Mouse (Mus musculus): ENCODE data around the gene Srebf1.

Gene Srebf1

GRCm38 (mm10) chr11:60208201-60208600, 14.2 kb downstream of the Srebf1 start:
- DNase-seq (ENCODE audit: extremely low spot score, low spot score): no peak

- no peak for DNase-seq (ENCODE audit: extremely low spot score, low spot score)
These were observed 16.2 kb downstream of the Srebf1 start for GRCm38 (mm10) chr11:60206207-60206606.

DNA sequence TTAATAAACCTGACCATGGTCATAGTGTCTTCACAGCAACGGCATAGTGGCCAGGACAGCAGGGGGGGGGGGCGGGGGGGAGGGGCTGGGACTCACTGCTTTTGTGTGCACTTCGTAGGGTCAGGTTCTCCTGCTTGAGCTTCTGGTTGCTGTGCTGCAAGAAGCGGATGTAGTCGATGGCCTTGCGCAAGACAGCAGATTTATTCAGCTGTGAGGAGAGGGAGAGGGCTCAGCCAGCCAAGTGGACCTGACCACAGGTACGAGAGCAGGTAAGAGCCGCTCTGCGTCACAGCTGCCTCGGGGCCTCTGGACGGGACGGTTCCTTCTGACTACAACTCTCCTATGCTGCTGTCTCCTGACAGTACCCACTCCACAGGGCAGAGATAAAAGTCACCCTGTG, 17.4 kb downstream of the Srebf1 start:
- DNase-seq (ENCODE audit: extremely low spot score, low spot score): no peak

DNA sequence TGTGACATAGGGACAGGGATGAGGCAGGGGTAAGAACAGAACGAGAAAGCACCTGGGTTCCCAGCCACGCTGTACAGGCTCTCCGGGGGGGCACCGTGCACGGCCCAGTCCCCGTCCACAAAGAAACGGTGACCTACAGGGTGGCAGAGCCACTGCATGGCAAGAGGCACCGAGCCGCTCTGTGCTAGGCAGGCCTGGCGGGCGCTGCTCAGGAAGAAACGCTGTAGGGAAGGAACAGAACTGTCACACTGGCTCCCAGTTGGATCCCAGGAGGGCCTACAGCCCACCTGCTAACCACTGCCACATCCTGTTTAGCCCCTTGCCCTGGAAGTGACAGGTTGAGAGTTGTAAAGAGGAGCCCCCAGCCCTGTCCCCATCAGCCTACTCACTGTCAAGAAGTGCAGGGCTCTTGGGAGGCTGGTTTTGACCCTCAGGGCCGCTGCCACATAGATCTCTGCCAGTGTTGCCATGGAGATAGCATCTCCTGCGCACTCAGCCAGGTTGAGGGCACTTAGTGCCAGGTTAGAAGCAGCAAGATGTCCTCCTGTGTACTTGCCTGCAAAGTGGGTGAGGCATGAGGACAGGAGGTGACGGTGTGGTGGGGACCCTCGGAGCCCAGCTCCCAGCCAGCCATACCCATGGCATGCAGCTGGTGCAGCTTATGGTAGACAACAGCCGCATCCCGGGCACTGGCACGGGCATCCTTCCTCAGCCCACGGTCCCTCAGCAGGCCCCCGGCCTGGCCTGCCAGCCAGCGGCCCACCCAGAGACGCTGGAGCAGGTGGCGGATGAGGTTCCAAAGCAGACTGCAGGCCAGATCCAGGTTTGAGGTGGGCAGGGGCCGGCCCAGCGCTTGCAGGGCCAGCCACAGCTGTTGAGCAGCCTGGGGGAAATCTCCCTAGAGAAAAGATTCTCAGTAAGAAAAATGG, 19.4 kb downstream of the Srebf1 start:
- no peak for DNase-seq (ENCODE audit: extremely low spot score, low spot score)

- DNase-seq (ENCODE audit: extremely low spot score, low spot score): no peak
These were observed 22.0 kb downstream of the Srebf1 start for GRCm38 (mm10) chr11:60200384-60200783.

GRCm38 (mm10) chr11:60199702-60200184, 22.6 kb downstream of the Srebf1 start:
- DNase-seq (ENCODE audit: extremely low spot score, low spot score): peak; percentile 94

DNA sequence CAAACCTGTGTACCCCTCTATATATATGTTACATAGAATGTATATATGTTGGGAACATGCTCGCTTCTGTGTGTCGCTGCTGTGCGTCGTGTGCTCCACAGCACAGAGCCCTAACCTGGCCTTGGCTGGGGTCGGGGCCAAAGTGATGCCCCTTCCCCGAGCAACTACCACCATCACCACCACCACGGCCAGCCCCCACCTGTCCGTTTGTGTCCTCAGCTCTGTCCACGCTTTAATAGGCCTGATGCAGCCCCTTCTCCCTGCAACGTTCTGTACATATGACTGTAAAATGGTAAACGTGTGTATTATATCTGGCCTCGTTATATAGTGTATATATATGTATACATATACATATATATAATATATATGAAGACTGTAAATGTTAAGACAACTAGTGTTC, 23.7 kb downstream of the Srebf1 start:
- DNase-seq (ENCODE audit: extremely low spot score, low spot score): no peak

GRCm38 (mm10) chr11:60197998-60198619, 24.3 kb downstream of the Srebf1 start:
- DNase-seq (ENCODE audit: extremely low spot score, low spot score): no peak

DNA sequence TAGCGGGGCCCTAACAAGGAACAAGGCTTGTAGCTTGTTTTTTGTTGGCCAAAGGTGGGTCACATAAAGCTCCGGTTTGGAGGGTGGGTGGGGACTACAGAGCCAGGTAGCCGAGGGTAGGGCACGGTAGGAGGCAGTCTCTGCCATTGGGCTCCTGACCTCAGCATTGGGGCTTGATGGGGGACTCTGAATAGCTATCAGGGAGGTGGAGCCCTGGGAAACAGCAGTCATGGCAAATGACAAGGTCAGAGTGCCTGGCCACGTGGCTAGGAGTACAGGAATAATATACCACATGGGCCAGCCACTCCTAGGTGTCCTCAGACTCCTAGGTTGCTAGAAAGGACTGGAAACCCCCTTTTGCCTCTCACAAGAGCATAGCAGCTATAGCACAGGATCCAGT, 26.0 kb downstream of the Srebf1 start:
- DNase-seq (ENCODE audit: extremely low spot score, low spot score): no peak

DNA sequence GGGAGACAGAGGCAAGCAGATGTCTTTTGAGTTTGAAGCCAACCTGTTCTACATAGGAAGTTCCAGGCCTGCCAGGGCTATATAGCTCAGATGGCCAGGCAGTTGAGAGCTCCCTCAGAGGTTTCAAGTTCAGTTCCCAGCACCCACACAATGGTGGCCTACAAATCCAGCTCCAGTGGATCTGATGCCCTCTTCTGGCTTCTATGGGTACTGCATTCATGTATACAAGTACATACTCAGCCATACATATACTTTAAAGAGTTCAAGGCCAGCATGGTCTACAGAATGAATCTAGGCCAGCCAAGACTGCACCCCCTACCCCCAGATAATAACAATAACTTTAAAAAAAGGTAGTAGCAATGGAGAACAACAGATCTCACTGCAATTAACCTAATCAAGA, 27.3 kb downstream of the Srebf1 start:
- DNase-seq (ENCODE audit: extremely low spot score, low spot score): no peak

- no peak for DNase-seq (ENCODE audit: extremely low spot score, low spot score)
These were observed 28.8 kb downstream of the Srebf1 start for GRCm38 (mm10) chr11:60193556-60193955.

GRCm38 (mm10) chr11:60192534-60192933, 29.8 kb downstream of the Srebf1 start:
- no peak for DNase-seq (ENCODE audit: extremely low spot score, low spot score)

GRCm38 (mm10) chr11:60190055-60190641, 32.2 kb downstream of the Srebf1 start:
- DNase-seq (ENCODE audit: extremely low spot score, low spot score): no peak

DNA sequence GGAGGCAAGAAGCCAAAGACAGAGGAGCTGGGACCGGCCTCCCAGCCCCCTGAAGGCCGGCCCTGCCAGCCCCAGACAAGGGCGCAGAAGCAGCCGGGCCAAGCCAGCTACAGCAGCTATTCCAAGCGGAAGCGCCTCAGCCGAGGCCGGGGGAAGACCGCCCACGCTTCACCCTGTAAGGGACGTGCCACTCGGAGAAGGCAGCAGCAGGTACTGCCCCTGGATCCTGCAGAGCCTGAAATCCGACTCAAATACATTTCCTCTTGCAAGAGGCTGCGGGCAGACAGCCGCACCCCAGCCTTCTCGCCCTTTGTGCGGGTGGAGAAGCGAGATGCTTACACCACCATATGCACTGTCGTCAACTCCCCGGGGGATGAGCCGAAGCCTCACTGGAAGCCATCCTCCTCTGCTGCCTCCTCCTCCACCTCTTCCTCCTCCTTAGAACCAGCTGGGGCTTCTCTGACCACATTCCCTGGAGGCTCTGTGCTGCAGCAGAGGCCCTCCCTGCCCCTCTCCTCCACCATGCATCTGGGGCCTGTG, 32.8 kb downstream of the Srebf1 start:
- DNase-seq (ENCODE audit: extremely low spot score, low spot score): no peak

DNA sequence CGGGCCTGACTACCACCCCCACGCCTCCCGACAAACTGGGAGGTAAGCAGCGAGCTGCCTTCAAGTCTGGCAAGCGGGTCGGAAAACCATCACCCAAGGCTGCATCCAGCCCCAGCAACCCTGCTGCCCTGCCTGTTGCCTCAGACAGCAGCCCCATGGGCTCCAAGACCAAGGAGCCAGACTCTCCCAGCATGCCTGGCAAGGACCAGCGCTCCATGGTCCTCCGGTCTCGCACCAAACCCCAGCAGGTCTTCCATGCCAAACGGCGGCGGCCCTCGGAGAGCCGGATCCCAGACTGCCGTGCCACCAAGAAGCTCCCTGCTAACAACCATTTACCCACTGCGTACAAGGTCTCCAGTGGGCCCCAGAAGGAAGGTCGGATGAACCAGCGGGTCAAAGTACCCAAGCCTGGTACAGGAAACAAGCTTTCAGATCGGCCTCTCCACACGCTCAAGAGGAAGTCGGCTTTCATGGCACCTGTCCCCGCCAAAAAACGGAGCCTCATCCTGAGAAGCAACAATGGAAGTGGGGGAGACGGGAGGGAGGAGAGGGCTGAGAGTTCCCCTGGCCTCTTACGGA, 34.0 kb downstream of the Srebf1 start:
- DNase-seq (ENCODE audit: extremely low spot score, low spot score): no peak

DNA sequence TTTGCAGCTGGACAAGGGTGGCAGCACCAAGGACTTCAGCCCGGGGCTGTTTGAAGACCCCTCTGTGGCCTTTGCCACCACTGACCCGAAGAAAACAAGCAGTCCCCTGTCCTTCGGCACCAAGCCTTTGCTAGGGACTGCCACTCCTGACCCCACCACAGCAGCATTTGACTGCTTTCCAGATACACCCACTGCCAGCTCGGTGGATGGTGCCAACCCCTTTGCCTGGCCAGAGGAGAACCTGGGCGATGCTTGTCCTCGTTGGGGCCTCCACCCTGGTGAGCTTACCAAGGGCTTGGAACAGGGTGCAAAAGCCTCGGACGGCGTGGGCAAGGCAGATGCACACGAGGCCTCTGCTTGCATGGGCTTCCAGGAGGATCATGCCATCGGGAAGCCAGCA, 35.3 kb downstream of the Srebf1 start:
- DNase-seq (ENCODE audit: extremely low spot score, low spot score): no peak

DNA sequence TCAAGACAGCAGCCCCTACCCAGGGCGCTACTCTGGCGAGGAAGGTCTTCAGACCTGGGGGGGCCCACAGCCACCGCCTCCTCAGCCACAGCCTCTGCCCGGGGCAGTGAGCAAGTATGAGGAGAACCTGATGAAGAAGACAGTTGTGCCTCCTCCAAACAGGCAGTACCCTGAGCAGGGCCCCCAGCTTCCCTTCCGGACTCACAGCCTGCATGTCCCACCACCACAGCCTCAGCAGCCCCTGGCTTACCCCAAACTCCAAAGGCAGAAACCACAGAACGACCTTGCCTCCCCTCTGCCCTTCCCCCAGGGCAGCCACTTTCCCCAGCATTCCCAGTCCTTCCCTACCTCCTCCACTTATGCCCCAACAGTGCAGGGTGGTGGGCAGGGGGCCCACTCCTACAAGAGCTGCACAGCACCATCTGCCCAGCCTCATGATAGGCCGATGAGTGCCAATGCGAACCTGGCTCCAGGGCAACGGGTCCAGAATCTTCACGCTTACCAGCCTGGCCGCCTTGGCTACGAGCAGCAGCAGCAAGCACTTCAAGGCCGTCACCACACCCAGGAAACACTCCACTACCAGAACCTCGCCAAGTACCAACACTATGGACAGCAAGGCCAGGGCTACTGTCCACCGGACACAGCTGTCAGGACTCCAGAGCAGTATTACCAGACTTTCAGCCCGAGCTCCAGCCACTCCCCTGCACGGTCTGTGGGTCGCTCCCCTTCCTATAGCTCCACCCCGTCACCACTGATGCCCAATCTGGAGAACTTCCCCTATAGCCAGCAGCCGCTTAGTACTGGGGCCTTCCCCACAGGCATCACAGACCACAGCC, 36.8 kb downstream of the Srebf1 start:
- no peak for DNase-seq (ENCODE audit: extremely low spot score, low spot score)

DNA sequence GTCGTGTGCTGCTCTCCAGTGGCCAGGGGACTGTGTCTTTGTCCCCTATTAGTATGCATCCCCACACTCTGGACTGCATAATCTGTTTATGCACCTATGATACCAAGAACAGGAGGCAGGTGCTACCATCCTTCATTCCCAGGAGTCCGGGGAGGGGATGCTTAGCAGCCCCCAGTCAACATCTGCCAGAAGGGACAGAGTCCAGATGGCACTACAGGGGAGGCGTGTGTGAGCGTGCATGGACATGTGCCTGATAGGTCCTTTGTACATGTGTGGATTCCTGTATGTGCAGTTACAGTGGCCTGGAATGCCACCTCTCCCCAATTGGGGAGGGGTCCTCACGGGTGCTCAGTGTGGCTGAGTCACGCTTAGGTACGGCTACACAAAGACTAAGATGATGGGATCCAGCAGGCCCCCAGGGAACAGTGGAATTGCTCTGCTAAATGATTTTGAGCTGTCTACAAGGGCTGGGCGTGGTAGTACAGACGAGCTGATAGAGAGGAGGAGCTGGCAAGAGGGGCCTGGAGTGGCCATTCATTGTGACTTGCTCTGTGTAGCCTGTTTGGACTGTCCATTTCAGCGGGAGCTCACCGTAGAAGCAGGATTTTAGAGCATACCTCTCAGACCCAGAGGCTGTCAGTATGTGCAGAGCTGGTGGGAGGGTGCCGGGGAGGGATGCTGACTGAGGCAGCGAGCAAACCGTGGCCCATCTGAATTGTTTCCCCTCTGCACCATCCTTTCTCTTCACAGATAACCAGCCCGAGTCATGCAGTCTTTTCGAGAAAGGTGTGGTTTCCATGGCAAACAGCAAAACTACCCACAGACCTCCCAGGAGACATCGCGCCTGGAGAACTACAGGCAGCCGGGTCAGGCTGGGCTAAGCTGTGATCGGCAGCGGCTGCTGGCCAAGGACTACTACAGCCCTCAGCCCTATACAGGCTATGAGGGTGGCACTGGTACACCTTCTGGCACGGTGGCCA, 37.7 kb downstream of the Srebf1 start:
- no peak for DNase-seq (ENCODE audit: extremely low spot score, low spot score)

- no peak for DNase-seq (ENCODE audit: extremely low spot score, low spot score)
These were observed 39.6 kb downstream of the Srebf1 start for GRCm38 (mm10) chr11:60182741-60183140.
